Mouse (Mus musculus): ENCODE measurements around the gene Nrp1. TPM values are rescaled to one million over a fixed set of nuclear protein-coding genes. Genes with fewer than 3 reads are reported as not detected.

Nrp1 gene
- total RNA-seq, 1 experiment, result 21.3 TPM

DNA sequence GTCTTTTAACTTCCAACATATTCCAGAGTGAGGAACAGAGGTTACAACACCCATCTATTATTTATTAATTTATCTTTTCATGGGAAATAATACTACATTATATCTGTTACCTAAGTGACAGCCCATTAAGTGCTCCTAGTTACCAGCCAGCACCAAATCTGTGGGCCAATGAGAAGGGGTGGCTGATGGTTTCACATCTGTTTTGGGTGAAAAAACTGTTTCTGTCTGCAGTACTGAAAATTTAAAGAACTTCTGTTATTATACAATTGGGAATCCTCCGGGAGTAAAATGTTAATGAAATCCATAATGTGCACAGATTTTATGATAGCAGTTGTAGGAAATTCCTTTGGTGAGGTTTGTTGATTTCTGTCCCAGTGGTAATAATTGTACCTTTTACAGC lies 83.0 kb downstream of the Nrp1 start:
- Histone ChIP-seq H3K27ac (ENCODE audit: insufficient read depth, low read depth, low read length, poor library complexity, severe bottlenecking) (no peak overlapping the region), H3K4me3 (ENCODE audit: insufficient read depth in 1 of 2, low read depth in 1 of 2, low read length in 2 of 2, poor library complexity in 1 of 2, severe bottlenecking in 1 of 2) (no peak overlapping the region), H3K36me3 (ENCODE audit: control insufficient read depth, insufficient read depth, low read length, poor library complexity, severe bottlenecking) (no peaks in the 10 kb centered on the region), H3K4me1 (ENCODE audit: control insufficient read depth in 2 of 2, insufficient read depth in 2 of 2, low read length in 2 of 2, poor library complexity in 1 of 2) (no peaks in the 10 kb centered on the region), H3K9me3 (ENCODE audit: control insufficient read depth, insufficient read depth, low read depth, low read length) (no peaks in the 10 kb centered on the region), H3K9ac (ENCODE audit: insufficient read depth, low read depth, low read length, poor library complexity, severe bottlenecking) (no peak overlapping the region)
- in situ Hi-C loops (cut with MboI; ENCODE audit: low sequenced_read_pairs in 2 of 2, unreplicated experiment in 2 of 2), result no loop called here
- no peak for TF ChIP-seq MAFK (IDR thresholded peaks at IDR 0.05; ENCODE audit: insufficient read depth, low read depth, low read length)
- TF ChIP-seq HCFC1 (IDR thresholded peaks at IDR 0.05; ENCODE audit: borderline replicate concordance, insufficient read depth, low read length), result no peak
- no peak for TF ChIP-seq ZNF384 (IDR thresholded peaks at IDR 0.05; ENCODE audit: low read depth, low read length)
- no peak for TF ChIP-seq ZC3H11A (IDR thresholded peaks at IDR 0.05; ENCODE audit: borderline replicate concordance, low read depth, low read length)
- TF ChIP-seq CHD2 (IDR thresholded peaks at IDR 0.05; ENCODE audit: low read depth, low read length), result no peak
- no peak for DNase-seq (ENCODE audit: low read depth, low spot score)

- Histone ChIP-seq H3K9ac (ENCODE audit: insufficient read depth, low read depth, low read length, poor library complexity, severe bottlenecking) (no peak overlapping the region), H3K27ac (ENCODE audit: insufficient read depth, low read depth, low read length, poor library complexity, severe bottlenecking) (no peak overlapping the region), H3K4me1 (ENCODE audit: control insufficient read depth in 2 of 2, insufficient read depth in 2 of 2, low read length in 2 of 2, poor library complexity in 1 of 2) (no peaks in the 10 kb centered on the region), H3K4me3 (ENCODE audit: insufficient read depth in 1 of 2, low read depth in 1 of 2, low read length in 2 of 2, poor library complexity in 1 of 2, severe bottlenecking in 1 of 2) (no peak overlapping the region), H3K9me3 (ENCODE audit: control insufficient read depth, insufficient read depth, low read depth, low read length) (no peaks in the 10 kb centered on the region), H3K36me3 (ENCODE audit: control insufficient read depth, insufficient read depth, low read length, poor library complexity, severe bottlenecking) (no peaks in the 10 kb centered on the region)
- TF ChIP-seq CHD2 (IDR thresholded peaks at IDR 0.05; ENCODE audit: low read depth, low read length) (no peak), MAFK (IDR thresholded peaks at IDR 0.05; ENCODE audit: insufficient read depth, low read depth, low read length) (no peak), ZC3H11A (IDR thresholded peaks at IDR 0.05; ENCODE audit: borderline replicate concordance, low read depth, low read length) (no peak), ZNF384 (IDR thresholded peaks at IDR 0.05; ENCODE audit: low read depth, low read length) (no peak), HCFC1 (IDR thresholded peaks at IDR 0.05; ENCODE audit: borderline replicate concordance, insufficient read depth, low read length) (no peak)
- in situ Hi-C loops (cut with MboI; ENCODE audit: low sequenced_read_pairs in 2 of 2, unreplicated experiment in 2 of 2), result no loop called here
- no peak for DNase-seq (ENCODE audit: low read depth, low spot score)
Measured at GRCm38 (mm10) chr8:128445596-128445995, 87.2 kb downstream of the Nrp1 start.

- Histone ChIP-seq H3K27ac (ENCODE audit: insufficient read depth, low read depth, low read length, poor library complexity, severe bottlenecking) (no peak overlapping the region), H3K36me3 (ENCODE audit: control insufficient read depth, insufficient read depth, low read length, poor library complexity, severe bottlenecking) (no peaks in the 10 kb centered on the region), H3K4me1 (ENCODE audit: control insufficient read depth in 2 of 2, insufficient read depth in 2 of 2, low read length in 2 of 2, poor library complexity in 1 of 2) (no peaks in the 10 kb centered on the region), H3K4me3 (ENCODE audit: insufficient read depth in 1 of 2, low read depth in 1 of 2, low read length in 2 of 2, poor library complexity in 1 of 2, severe bottlenecking in 1 of 2) (no peak overlapping the region), H3K9ac (ENCODE audit: insufficient read depth, low read depth, low read length, poor library complexity, severe bottlenecking) (no peak overlapping the region), H3K9me3 (ENCODE audit: control insufficient read depth, insufficient read depth, low read depth, low read length) (no peaks in the 10 kb centered on the region)
- TF ChIP-seq HCFC1 (IDR thresholded peaks at IDR 0.05; ENCODE audit: borderline replicate concordance, insufficient read depth, low read length) (no peak), ZC3H11A (IDR thresholded peaks at IDR 0.05; ENCODE audit: borderline replicate concordance, low read depth, low read length) (no peak), MAFK (IDR thresholded peaks at IDR 0.05; ENCODE audit: insufficient read depth, low read depth, low read length) (no peak), ZNF384 (IDR thresholded peaks at IDR 0.05; ENCODE audit: low read depth, low read length) (no peak), CHD2 (IDR thresholded peaks at IDR 0.05; ENCODE audit: low read depth, low read length) (no peak)
- no peak for DNase-seq (ENCODE audit: low read depth, low spot score)
- in situ Hi-C loops (cut with MboI; ENCODE audit: low sequenced_read_pairs in 2 of 2, unreplicated experiment in 2 of 2), result no loop called here
Measured at GRCm38 (mm10) chr8:128446636-128447035, 88.2 kb downstream of the Nrp1 start.

GRCm38 (mm10) chr8:128447320-128447719 lies 88.9 kb downstream of the Nrp1 start:
- Histone ChIP-seq H3K9ac (ENCODE audit: insufficient read depth, low read depth, low read length, poor library complexity, severe bottlenecking) (no peak overlapping the region), H3K36me3 (ENCODE audit: control insufficient read depth, insufficient read depth, low read length, poor library complexity, severe bottlenecking) (no peaks in the 10 kb centered on the region), H3K4me1 (ENCODE audit: control insufficient read depth in 2 of 2, insufficient read depth in 2 of 2, low read length in 2 of 2, poor library complexity in 1 of 2) (no peaks in the 10 kb centered on the region), H3K9me3 (ENCODE audit: control insufficient read depth, insufficient read depth, low read depth, low read length) (no peaks in the 10 kb centered on the region), H3K27ac (ENCODE audit: insufficient read depth, low read depth, low read length, poor library complexity, severe bottlenecking) (no peak overlapping the region), H3K4me3 (ENCODE audit: insufficient read depth in 1 of 2, low read depth in 1 of 2, low read length in 2 of 2, poor library complexity in 1 of 2, severe bottlenecking in 1 of 2) (no peak overlapping the region)
- in situ Hi-C loops (cut with MboI; ENCODE audit: low sequenced_read_pairs in 2 of 2, unreplicated experiment in 2 of 2), result no loop called here
- DNase-seq (ENCODE audit: low read depth, low spot score), result no peak
- TF ChIP-seq CHD2 (IDR thresholded peaks at IDR 0.05; ENCODE audit: low read depth, low read length), result no peak
- no peak for TF ChIP-seq ZC3H11A (IDR thresholded peaks at IDR 0.05; ENCODE audit: borderline replicate concordance, low read depth, low read length)
- no peak for TF ChIP-seq HCFC1 (IDR thresholded peaks at IDR 0.05; ENCODE audit: borderline replicate concordance, insufficient read depth, low read length)
- no peak for TF ChIP-seq MAFK (IDR thresholded peaks at IDR 0.05; ENCODE audit: insufficient read depth, low read depth, low read length)
- no peak for TF ChIP-seq ZNF384 (IDR thresholded peaks at IDR 0.05; ENCODE audit: low read depth, low read length)
